Mouse (Mus musculus) limb, embryonic 15.5 days (tissue): ENCODE data around the gene Rptn. TPM values are rescaled to one million over a fixed set of nuclear protein-coding genes. Genes with fewer than 3 reads are reported as not detected.

ENCODE experiments used
- microRNA-seq: library from miRNA; unstranded; fragments of <30 nt; microRNA quantifications from one replicate; pipeline ENCODE4, GENCODE M21; 2016
- polyA plus RNA-seq: library from polyadenylated mRNA; unstranded; fragments of >200 nt; fragmentation: Nextera tagmentation; extraction: Ambion mirVana; gene quantifications from 2 replicates; pipeline ENCODE4 v1.2.1, GENCODE M21; 2015

Gene Rptn
- polyA plus RNA-seq, 1 experiment from 2014 or later = 0.05 TPM

Small RNA genes lying within 50 kb of the gene (microRNA-seq; reads per million reads assigned to microRNA genes)
- not detected for gene Gm22752
- not detected for gene Gm44353

Other genes starting within 250 kb of the Rptn start
- gene Crnn, start 248.9 kb upstream of the Rptn start, polyA plus RNA-seq = 2.9 and 3.1 TPM in 2 replicates
- 0.06 and 0.10 TPM in 2 replicates for gene Flg2, start 196.4 kb upstream of the Rptn start, polyA plus RNA-seq
- gene Flg, start 120.2 kb upstream of the Rptn start, polyA plus RNA-seq = 0.42 and 6.5 TPM in 2 replicates
- 44.2 and 51.3 TPM in 2 replicates for gene Hrnr, start 74.0 kb upstream of the Rptn start, polyA plus RNA-seq
- 4.3 and 4.7 TPM in 2 replicates for gene Tchh, start 48.6 kb downstream of the Rptn start, polyA plus RNA-seq
- 0.09 TPM in 1 of 2 replicates, not detected in the other for gene Tchhl1, start 75.1 kb downstream of the Rptn start, polyA plus RNA-seq
- 1,981 and 2,196 TPM in 2 replicates for gene S100a11, start 126.8 kb downstream of the Rptn start, polyA plus RNA-seq
- 826 and 857 TPM in 2 replicates for gene S100a10, start 161.4 kb downstream of the Rptn start, polyA plus RNA-seq